Mouse (Mus musculus) liver, embryonic 12.5 days (tissue): ENCODE measurements around the gene Wasf3. TPM values are rescaled to one million over a fixed set of nuclear protein-coding genes. Genes with fewer than 3 reads are reported as not detected.
"Not testable (repeated sequence)": the region's sequence is repeated elsewhere in the genome, so short reads cannot be mapped to it uniquely, and the experiment has no call there.

ENCODE experiments used
- ATAC-seq: fragments of 200-750 bp; cut with Nextera tagmentation; 2 replicates; pipeline ENCODE4 v1.8.0; 2017; ENCODE audit warnings: moderate number of reproducible peaks, mild to moderate bottlenecking, moderate library complexity
- H3K27ac ChIP-seq: fragments of 300-500 bp; sonication (generic); 2 replicates; pipeline ENCODE4 v1.5.1; 2016; ENCODE audit warnings: mild to moderate bottlenecking
- H3K27me3 ChIP-seq: fragments of 300-500 bp; sonication (generic); replicated peaks from 2 replicates; pipeline ENCODE4 v1.6.1; 2016; ENCODE audit warnings: mild to moderate bottlenecking, moderate library complexity
- H3K36me3 ChIP-seq: fragments of 300-500 bp; sonication (generic); 2 replicates; pipeline ENCODE4 v1.6.1; 2016; ENCODE audit warnings: mild to moderate bottlenecking, moderate library complexity
- H3K4me1 ChIP-seq: fragments of 300-500 bp; sonication (generic); 2 replicates; pipeline ENCODE4 v1.6.1; 2016
- H3K4me2 ChIP-seq: fragments of 300-500 bp; sonication (generic); 2 replicates; pipeline ENCODE4 v1.6.1; 2016; ENCODE audit warnings: mild to moderate bottlenecking, moderate library complexity
- H3K4me3 ChIP-seq: fragments of 300-500 bp; sonication (generic); 2 replicates; pipeline ENCODE4 v1.5.1; 2016; ENCODE audit warnings: mild to moderate bottlenecking, moderate library complexity
- H3K9ac ChIP-seq: fragments of 300-500 bp; sonication (generic); 2 replicates; pipeline ENCODE4 v1.6.1; 2016; ENCODE audit warnings: mild to moderate bottlenecking, moderate library complexity
- H3K9me3 ChIP-seq: fragments of 300-500 bp; sonication (generic); replicated peaks from 2 replicates; pipeline ENCODE4 v1.6.1; 2016; ENCODE audit warnings: mild to moderate bottlenecking, moderate library complexity
- WGBS: fragments of 180-500 bp; shearing (Covaris S2); methylation state at CpG from one replicate; pipeline ENCODE4 v1.1.7; 2016; ENCODE audit not compliant: insufficient replicate concordance; 5-methylcytosine and 5-hydroxymethylcytosine counted together
- polyA plus RNA-seq: library from polyadenylated mRNA; unstranded; fragments of >200 nt; fragmentation: Nextera tagmentation; extraction: Ambion mirVana; gene quantifications from 2 replicates; pipeline ENCODE4 v1.2.1, GENCODE M21; 2016

Wasf3 gene
- polyA plus RNA-seq, 1 experiment from 2014 or later, result 0.13 TPM

DNA sequence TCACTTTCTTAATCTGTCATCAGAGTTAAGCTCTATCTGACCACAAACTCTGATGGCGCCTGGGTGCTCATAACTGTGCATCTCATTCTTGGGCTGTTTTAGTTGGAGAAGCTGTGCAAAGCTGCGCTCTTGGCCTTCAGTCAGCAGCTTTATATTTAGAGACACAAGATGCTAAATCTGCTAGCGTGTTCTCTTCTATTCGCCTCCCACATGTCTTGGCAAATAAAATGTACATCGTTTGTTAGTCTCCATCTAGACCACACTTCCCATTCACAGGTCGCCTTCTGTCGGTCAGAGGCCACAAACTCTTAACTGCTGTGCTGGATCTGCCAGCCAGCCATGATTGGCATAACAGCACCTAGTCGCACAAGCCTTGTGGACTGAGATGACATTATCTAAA is 14.0 kb upstream of the Wasf3 start:
- Histone ChIP-seq H3K9me3 (no peaks in the 10 kb centered on the region), H3K4me1 (no peaks in the 10 kb centered on the region), H3K27me3 (no peaks in the 10 kb centered on the region), H3K27ac (no peak overlapping the region), H3K36me3 (no peaks in the 10 kb centered on the region), H3K4me2 (no peak overlapping the region), H3K9ac (no peak overlapping the region), H3K4me3 (no peak overlapping the region)
- no peak for ATAC-seq
- WGBS, result 77% methylated on average over 8 of the region's 8 CpGs

- Histone ChIP-seq H3K9ac (no peak overlapping the region), H3K27ac (no peak overlapping the region), H3K4me2 (no peak overlapping the region), H3K4me3 (no peak overlapping the region), H3K36me3 (no peaks in the 10 kb centered on the region), H3K4me1 (no peaks in the 10 kb centered on the region), H3K9me3 (0 out of 2 replicates have a peak, but pooled peaks cover 6% of the 10 kb centered on the region), H3K27me3 (no peaks in the 10 kb centered on the region)
- 78% methylated on average over 11 of the region's 11 CpGs for WGBS
- no peak for ATAC-seq
These were observed 11.5 kb upstream of the Wasf3 start for GRCm38 (mm10) chr5:146373238-146373637.

- Histone ChIP-seq H3K9me3 (0 out of 2 replicates have a peak, but pooled peaks cover 9% of the 10 kb centered on the region), H3K27ac (no peak overlapping the region), H3K36me3 (no peaks in the 10 kb centered on the region), H3K9ac (no peak overlapping the region), H3K27me3 (no peaks in the 10 kb centered on the region), H3K4me2 (no peak overlapping the region), H3K4me1 (no peaks in the 10 kb centered on the region), H3K4me3 (no peak overlapping the region)
- WGBS, result 63% methylated on average over 4 of the region's 4 CpGs
- no peak for ATAC-seq
These were observed 8.2 kb upstream of the Wasf3 start for GRCm38 (mm10) chr5:146376601-146377000.

- H3K27me3 ChIP-seq, result peaks cover 20% of the 10 kb centered on the region
- H3K4me3 ChIP-seq, result no peak overlapping the region
- H3K9ac ChIP-seq, result no peak overlapping the region
- no peak overlapping the region for H3K4me2 ChIP-seq
- H3K9me3 ChIP-seq, result peaks cover 9% of the 10 kb centered on the region; the same call in 1 of the 2 replicates
- no peak for ATAC-seq
- H3K27ac ChIP-seq, result no peak overlapping the region
- WGBS, result 64% methylated on average over 8 of the region's 8 CpGs
- no peaks in the 10 kb centered on the region for H3K4me1 ChIP-seq
- H3K36me3 ChIP-seq, result no peaks in the 10 kb centered on the region
These were observed 4.7 kb upstream of the Wasf3 start for GRCm38 (mm10) chr5:146380041-146380440.

- no peak for ATAC-seq
- Histone ChIP-seq H3K36me3 (no peaks in the 10 kb centered on the region), H3K4me1 (no peaks in the 10 kb centered on the region), H3K4me3 (no peak overlapping the region), H3K4me2 (no peak overlapping the region), H3K27ac (no peak overlapping the region), H3K9ac (no peak overlapping the region), H3K27me3 (peaks cover 40% of the 10 kb centered on the region), H3K9me3 (peaks cover 8% of the 10 kb centered on the region)
- 65% methylated on average over 3 of the region's 3 CpGs for WGBS
These were observed 2.5 kb upstream of the Wasf3 start for GRCm38 (mm10) chr5:146382268-146382667.

DNA sequence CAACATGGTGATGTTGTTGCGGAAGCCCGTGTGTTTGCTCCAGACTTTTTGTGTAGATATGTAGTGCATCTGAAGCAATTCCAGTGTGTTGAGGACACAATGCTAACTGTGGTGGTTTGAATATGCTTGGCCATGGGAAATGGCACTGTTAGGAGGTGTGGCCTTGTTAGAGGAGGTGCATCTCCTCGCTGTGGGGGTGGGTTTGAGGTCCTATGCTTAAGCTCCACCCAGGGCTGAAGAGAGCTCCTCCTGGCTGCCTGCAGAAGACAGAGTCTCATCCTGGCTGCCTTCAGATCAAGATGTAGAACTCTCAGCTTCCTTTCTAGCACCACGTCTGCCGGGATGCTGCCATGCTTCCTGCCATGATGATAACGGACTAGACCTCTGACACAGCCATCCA is 1.4 kb upstream of the Wasf3 start:
- Histone ChIP-seq H3K27me3 (peaks cover 40% of the 10 kb centered on the region), H3K27ac (no peak overlapping the region), H3K4me1 (no peaks in the 10 kb centered on the region), H3K4me3 (no peak overlapping the region), H3K9me3 (peaks cover 8% of the 10 kb centered on the region), H3K9ac (no peak overlapping the region), H3K4me2 (no peak overlapping the region), H3K36me3 (no peaks in the 10 kb centered on the region)
- 60% methylated on average over 6 of the region's 6 CpGs for WGBS
- ATAC-seq, result no peak

GRCm38 (mm10) chr5:146385989-146386388 is 1.2 kb downstream of the Wasf3 start:
- no peak for ATAC-seq
- 29% methylated on average over 13 of the region's 13 CpGs for WGBS
- Histone ChIP-seq H3K9ac (no peak overlapping the region), H3K4me3 (no peak overlapping the region), H3K9me3 (peaks cover 6% of the 10 kb centered on the region), H3K4me2 (no peak overlapping the region), H3K36me3 (no peaks in the 10 kb centered on the region), H3K27ac (no peak overlapping the region), H3K4me1 (no peaks in the 10 kb centered on the region), H3K27me3 (peaks cover 40% of the 10 kb centered on the region)

GRCm38 (mm10) chr5:146386906-146387305 is 2.1 kb downstream of the Wasf3 start:
- H3K36me3 ChIP-seq, result no peaks in the 10 kb centered on the region
- WGBS, result 51% methylated on average over 4 of the region's 4 CpGs
- peaks cover 6% of the 10 kb centered on the region for H3K9me3 ChIP-seq
- no peak for ATAC-seq
- H3K4me1 ChIP-seq, result no peaks in the 10 kb centered on the region
- H3K4me3 ChIP-seq, result no peak overlapping the region
- no peak overlapping the region for H3K9ac ChIP-seq
- no peak overlapping the region for H3K4me2 ChIP-seq
- H3K27ac ChIP-seq, result no peak overlapping the region
- H3K27me3 ChIP-seq, result peaks cover 40% of the 10 kb centered on the region

- no peak for ATAC-seq
- Histone ChIP-seq H3K27ac (no peak overlapping the region), H3K27me3 (no peaks in the 10 kb centered on the region), H3K4me2 (no peak overlapping the region), H3K4me3 (no peak overlapping the region), H3K9ac (no peak overlapping the region), H3K36me3 (no peaks in the 10 kb centered on the region), H3K9me3 (no peaks in the 10 kb centered on the region), H3K4me1 (no peaks in the 10 kb centered on the region)
- WGBS, result 70% methylated on average over 7 of the region's 7 CpGs
These were observed 9.8 kb downstream of the Wasf3 start for GRCm38 (mm10) chr5:146394563-146394962.

DNA sequence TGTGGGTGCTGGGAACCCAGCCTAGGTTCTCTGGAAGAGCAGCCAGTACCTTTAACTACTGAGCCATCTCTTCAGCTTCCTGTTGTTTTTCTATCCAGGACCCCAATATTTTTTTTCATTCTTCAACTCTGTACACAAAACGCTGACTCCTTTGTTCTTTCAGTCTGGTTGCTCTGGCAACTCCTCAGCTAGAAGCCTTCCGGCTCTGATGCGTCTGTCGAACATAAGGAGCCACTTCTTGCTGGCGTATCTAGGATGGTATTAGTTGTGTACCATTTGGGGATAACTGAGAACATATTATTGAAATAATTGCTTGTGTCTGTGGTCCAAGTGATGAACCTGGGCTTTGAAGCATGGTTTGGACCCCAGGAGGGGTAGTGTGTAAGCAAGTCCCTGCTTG is 12.5 kb downstream of the Wasf3 start:
- Histone ChIP-seq H3K36me3 (no peaks in the 10 kb centered on the region), H3K9me3 (no peaks in the 10 kb centered on the region), H3K4me3 (no peak overlapping the region), H3K27me3 (no peaks in the 10 kb centered on the region), H3K9ac (no peak overlapping the region), H3K4me1 (no peaks in the 10 kb centered on the region), H3K4me2 (no peak overlapping the region), H3K27ac (no peak overlapping the region)
- ATAC-seq, result no peak
- 75% methylated on average over 5 of the region's 5 CpGs for WGBS

- no peak overlapping the region for H3K4me2 ChIP-seq
- H3K9me3 ChIP-seq, result no peaks in the 10 kb centered on the region
- H3K36me3 ChIP-seq, result no peaks in the 10 kb centered on the region
- H3K27ac ChIP-seq, result no peak overlapping the region
- 74% methylated on average over 7 of the region's 7 CpGs for WGBS
- H3K9ac ChIP-seq, result no peak overlapping the region
- no peak for ATAC-seq
- no peaks in the 10 kb centered on the region for H3K27me3 ChIP-seq
- no peaks in the 10 kb centered on the region for H3K4me1 ChIP-seq
- H3K4me3 ChIP-seq, result no peak overlapping the region
These were observed 13.8 kb downstream of the Wasf3 start for GRCm38 (mm10) chr5:146398386-146399115.

DNA sequence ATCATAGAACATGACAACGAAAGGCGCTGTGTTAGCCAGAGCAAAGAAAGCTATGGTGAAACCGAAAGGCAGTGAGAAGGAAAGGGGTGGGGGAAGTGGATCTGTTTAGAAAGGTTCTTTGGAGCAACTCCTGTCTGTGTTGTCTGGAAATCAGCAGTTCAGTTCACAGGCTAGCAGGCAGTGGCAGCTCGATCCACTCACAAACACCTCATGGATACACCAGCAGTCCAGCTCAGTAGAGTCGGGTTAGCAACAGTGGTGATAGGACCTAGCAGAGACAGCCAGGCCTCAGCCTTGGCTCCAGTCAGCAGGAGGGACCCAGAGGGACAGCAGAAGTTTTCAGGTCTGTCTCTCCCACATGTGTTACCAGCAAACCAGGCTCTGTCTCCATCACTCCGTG is 16.2 kb downstream of the Wasf3 start:
- H3K9me3 ChIP-seq, H3K36me3 ChIP-seq, H3K4me3 ChIP-seq, H3K27me3 ChIP-seq, H3K4me1 ChIP-seq, H3K4me2 ChIP-seq, H3K27ac ChIP-seq, H3K9ac ChIP-seq, ATAC-seq: not testable (repeated sequence)
- 73% methylated on average over 6 of the region's 6 CpGs for WGBS

DNA sequence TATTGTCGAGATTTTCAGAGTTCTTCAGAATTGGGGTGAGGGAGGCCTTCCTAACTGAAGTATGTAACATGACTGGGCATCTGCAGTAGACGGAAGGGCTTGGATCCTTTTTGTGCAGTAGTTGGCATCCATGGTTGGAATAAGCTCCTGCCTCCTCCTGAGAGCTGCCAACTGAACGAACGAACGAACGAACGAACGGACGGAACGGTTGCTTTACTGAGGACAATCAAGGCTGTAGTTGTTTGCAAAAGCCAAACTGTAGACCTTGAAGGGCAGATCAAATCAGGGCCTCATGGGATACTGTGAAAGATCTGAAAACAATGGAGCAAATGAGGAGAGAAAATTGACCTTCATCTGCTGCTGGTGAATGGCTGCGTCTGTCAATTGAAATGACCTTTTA is 17.5 kb downstream of the Wasf3 start:
- H3K9me3 ChIP-seq, result peaks cover 4% of the 10 kb centered on the region; the same call in 1 of the 2 replicates
- no peak for ATAC-seq
- WGBS, result 79% methylated on average over 11 of the region's 11 CpGs
- H3K4me1 ChIP-seq, result no peaks in the 10 kb centered on the region
- H3K36me3 ChIP-seq, result no peaks in the 10 kb centered on the region
- no peaks in the 10 kb centered on the region for H3K27me3 ChIP-seq
- no peak overlapping the region for H3K4me3 ChIP-seq
- no peak overlapping the region for H3K4me2 ChIP-seq
- H3K27ac ChIP-seq, result no peak overlapping the region
- no peak overlapping the region for H3K9ac ChIP-seq
